Mouse (Mus musculus) urinary bladder, postnatal 0 days (tissue): ENCODE measurements around the gene Trim11. TPM values are rescaled to one million over a fixed set of nuclear protein-coding genes. Genes with fewer than 3 reads are reported as not detected.

Experiments
- microRNA-seq: library from miRNA; unstranded; fragments of <30 nt; microRNA quantifications from one replicate; pipeline ENCODE4, GENCODE M21; 2016
- polyA plus RNA-seq: library from polyadenylated mRNA; unstranded; fragments of >200 nt; fragmentation: Nextera tagmentation; extraction: Ambion mirVana; gene quantifications from 2 replicates; pipeline ENCODE4 v1.2.1, GENCODE M21; 2015

The Trim11 gene
- 12.4 and 13.0 TPM in 2 replicates for polyA plus RNA-seq

GRCm38 (mm10) chr11:58978027-58978705, at the start of gene Trim11:
Gene Trim11 (plus strand): TSS chr11:58978093.

GRCm38 (mm10) chr11:58938322-58939087, 39.4 kb upstream of the Trim11 start, which contains the start of gene Rnf187:
Gene Rnf187 (minus strand): TSS chr11:58938916.

GRCm38 (mm10) chr11:58948542-58949479, 29.1 kb upstream of the Trim11 start, which contains the start of gene Hist3h2ba:
Gene Hist3h2ba (plus strand): TSS chr11:58948920.

GRCm38 (mm10) chr11:58954420-58955142, 23.3 kb upstream of the Trim11 start, which contains the start of the genes Hist3h2a and Trim17:
Gene Hist3h2a (plus strand): TSS chr11:58954685.
Gene Trim17 (plus strand): TSS chr11:58954685.

Small RNA genes within 50 kb of the gene (microRNA-seq; reads per million reads assigned to microRNA genes)
- not detected for gene Gm44313

Other genes starting within 250 kb of the Trim11 start
- not detected in 2 replicates for gene Olfr317, start 238.9 kb upstream of the Trim11 start, polyA plus RNA-seq
- gene Olfr316, start 225.4 kb upstream of the Trim11 start, polyA plus RNA-seq: not detected in 2 replicates
- not detected in 2 replicates for gene Olfr315, start 204.9 kb upstream of the Trim11 start, polyA plus RNA-seq
- gene Olfr314, start 195.1 kb upstream of the Trim11 start, polyA plus RNA-seq: not detected in 2 replicates
- 8.1 and 9.6 TPM in 2 replicates for gene Fam183b, start 176.1 kb upstream of the Trim11 start, polyA plus RNA-seq
- gene Olfr313, start 163.1 kb upstream of the Trim11 start, polyA plus RNA-seq: not detected in 2 replicates
- gene Olfr312, start 148.9 kb upstream of the Trim11 start, polyA plus RNA-seq: not detected in 2 replicates
- not detected in 2 replicates for gene Olfr311, start 138.8 kb upstream of the Trim11 start, polyA plus RNA-seq
- gene Gm12258, start 130.9 kb upstream of the Trim11 start, polyA plus RNA-seq: 2.1 and 2.5 TPM in 2 replicates
- 3.1 and 3.9 TPM in 2 replicates for gene 2810021J22Rik, start 110.9 kb upstream of the Trim11 start, polyA plus RNA-seq
- gene Zfp39, start 73.9 kb upstream of the Trim11 start, polyA plus RNA-seq: 2.1 and 2.6 TPM in 2 replicates
- 0.16 TPM in 1 of 2 replicates, not detected in the other for gene Btnl10, start 60.2 kb upstream of the Trim11 start, polyA plus RNA-seq
- gene Rnf187, start 39.2 kb upstream of the Trim11 start, polyA plus RNA-seq: 137 and 141 TPM in 2 replicates
- 2.0 and 2.6 TPM in 2 replicates for gene Hist3h2ba, start 29.2 kb upstream of the Trim11 start, polyA plus RNA-seq
- 13.9 and 14.8 TPM in 2 replicates for gene Hist3h2a, start 23.4 kb upstream of the Trim11 start, polyA plus RNA-seq
- gene Trim17, start 23.4 kb upstream of the Trim11 start, polyA plus RNA-seq: 0.18 TPM in 1 of 2 replicates, not detected in the other
- 0.26 and 0.33 TPM in 2 replicates for gene Obscn, start 158.3 kb downstream of the Trim11 start, polyA plus RNA-seq
- gene Iba57, start 185.6 kb downstream of the Trim11 start, polyA plus RNA-seq: 3.2 and 3.8 TPM in 2 replicates
- gene Gjc2, start 205.1 kb downstream of the Trim11 start, polyA plus RNA-seq: 3.4 and 3.7 TPM in 2 replicates
- gene Guk1, start 214.1 kb downstream of the Trim11 start, polyA plus RNA-seq: 113 and 118 TPM in 2 replicates
- gene Mrpl55, start 224.4 kb downstream of the Trim11 start, polyA plus RNA-seq: 79.7 and 89.8 TPM in 2 replicates
- 16.2 and 16.7 TPM in 2 replicates for gene 2310033P09Rik, start 230.2 kb downstream of the Trim11 start, polyA plus RNA-seq